Mouse (Mus musculus) ES-E14 (cell line): ENCODE data around the gene Dapp1. TPM values are rescaled to one million over a fixed set of nuclear protein-coding genes. Genes with fewer than 3 reads are reported as not detected.

Experiments
- DNase-seq: peaks from one replicate; pipeline ENCODE4 v3.0.0-alpha.2; 2013; ENCODE audit warnings: low read depth, low spot score
- H3K27ac ChIP-seq: 2 replicates; pipeline ENCODE4 v1.5.1; 2012; ENCODE audit warnings: low read depth, mild to moderate bottlenecking, low read length, moderate library complexity, mixed read lengths; ENCODE audit not compliant: poor library complexity, insufficient read depth, severe bottlenecking
- H3K36me3 ChIP-seq: 2 replicates; pipeline ENCODE4 v1.6.1; 2012; ENCODE audit warnings: mild to moderate bottlenecking, low read length, moderate library complexity, mixed read lengths; ENCODE audit not compliant: control insufficient read depth, poor library complexity, insufficient read depth, severe bottlenecking
- H3K4me1 ChIP-seq, 2 experiments: fragments of 150-350 bp in 1 of 2; sonication (generic) in 1 of 2; 2 replicates each; pipeline ENCODE4 v1.6.1; 2012; ENCODE audit warnings: low read length in 2 of 2, mild to moderate bottlenecking in 1 of 2, mixed read lengths in 1 of 2; ENCODE audit not compliant: control insufficient read depth in 2 of 2, insufficient read depth in 2 of 2, poor library complexity in 1 of 2
- H3K4me3 ChIP-seq, 2 experiments: fragments of 150-350 bp in 1 of 2; sonication (generic) in 1 of 2; 2 replicates each; pipeline ENCODE4 v1.5.1; 2012; ENCODE audit warnings: low read length in 2 of 2, low read depth in 1 of 2, mild to moderate bottlenecking in 1 of 2, mixed read lengths in 1 of 2; ENCODE audit not compliant: insufficient read depth in 1 of 2, poor library complexity in 1 of 2, severe bottlenecking in 1 of 2
- H3K9ac ChIP-seq: 2 replicates; pipeline ENCODE4 v1.6.1; 2012; ENCODE audit warnings: low read depth, mild to moderate bottlenecking, low read length, mixed read lengths; ENCODE audit not compliant: poor library complexity, insufficient read depth, severe bottlenecking
- H3K9me3 ChIP-seq: fragments of 150-350 bp; sonication (generic); 2 replicates; pipeline ENCODE4 v1.6.1; 2012; ENCODE audit warnings: low read depth, mild to moderate bottlenecking, low read length; ENCODE audit not compliant: control insufficient read depth, insufficient read depth
- CHD2 ChIP-seq: IDR thresholded peaks from 2 replicates; pipeline ENCODE4 v1.6.1; 2014; ENCODE audit warnings: mild to moderate bottlenecking, low read depth, low read length, inconsistent platforms
- HCFC1 ChIP-seq: IDR thresholded peaks from 2 replicates; pipeline ENCODE4 v1.6.1; 2012; ENCODE audit warnings: low read length, inconsistent platforms, borderline replicate concordance; ENCODE audit not compliant: insufficient read depth
- MAFK ChIP-seq: IDR thresholded peaks from 2 replicates; pipeline ENCODE4 v1.6.1; 2014; ENCODE audit warnings: mild to moderate bottlenecking, low read depth, low read length, inconsistent platforms; ENCODE audit not compliant: insufficient read depth
- ZC3H11A ChIP-seq: IDR thresholded peaks from 2 replicates; pipeline ENCODE4 v1.6.1; 2012; ENCODE audit warnings: low read depth, mild to moderate bottlenecking, inconsistent platforms, low read length, borderline replicate concordance
- ZNF384 ChIP-seq: IDR thresholded peaks from 2 replicates; pipeline ENCODE4 v1.6.1; 2012; ENCODE audit warnings: low read depth, low read length, inconsistent platforms
- in situ Hi-C, 2 experiments: fragments of 600-800 bp; cut with MboI; formaldehyde crosslinking; loops; one replicate each; pipeline ENCODE4 v1.15.1; 2025; ENCODE audit warnings: low sequenced_read_pairs in 2 of 2, inconsistent platforms in 1 of 2; ENCODE audit not compliant: unreplicated experiment in 2 of 2
- total RNA-seq: library from RNA; depleted of rRNA; stranded (reverse); fragments of 300-350 nt; gene quantifications from 2 replicates; pipeline ENCODE4 v1.2.3, GENCODE M21; 2012

The Dapp1 gene
- total RNA-seq, 1 experiment: 6.8 TPM

- in situ Hi-C loops: no loop called here
- no peaks in the 10 kb centered on the region for H3K36me3 ChIP-seq
Measured at GRCm38 (mm10) chr3:137972989-137973388, 8.4 kb downstream of the Dapp1 start.

GRCm38 (mm10) chr3:137972224-137972623 is 9.1 kb downstream of the Dapp1 start:
- Histone ChIP-seq H3K4me1 (peaks cover 5 to 20% of the 10 kb centered on the region in 2 experiments; a peak in 3 of 4 replicates), H3K9ac (no peak overlapping the region), H3K4me3 (no peak overlapping the region), H3K9me3 (no peaks in the 10 kb centered on the region), H3K27ac (no peak overlapping the region), H3K36me3 (no peaks in the 10 kb centered on the region)
- TF ChIP-seq MAFK: no peak
- TF ChIP-seq ZNF384: no peak
- TF ChIP-seq HCFC1: no peak
- TF ChIP-seq ZC3H11A: no peak
- no peak for TF ChIP-seq CHD2
- DNase-seq: no peak
- in situ Hi-C loops: no loop called here

More at GRCm38 (mm10) chr3:137972989-137973388, 8.4 kb downstream of the Dapp1 start:
- Histone ChIP-seq H3K27ac (no peak overlapping the region), H3K9me3 (no peaks in the 10 kb centered on the region), H3K9ac (no peak overlapping the region), H3K4me1 (peaks cover 9 to 20% of the 10 kb centered on the region in 2 experiments; a peak in 3 of 4 replicates), H3K4me3 (no peak overlapping the region)
- TF ChIP-seq ZC3H11A (no peak), CHD2 (no peak), MAFK (no peak), ZNF384 (no peak), HCFC1 (no peak)
- no peak for DNase-seq

GRCm38 (mm10) chr3:137969951-137970350 is 11.4 kb downstream of the Dapp1 start:
- in situ Hi-C loops: no loop called here
- H3K27ac ChIP-seq: no peak overlapping the region
- no peak for DNase-seq
- TF ChIP-seq HCFC1 (peak; percentile 73; the same call in 1 of the 2 replicates), ZC3H11A (no peak)
- no peaks in the 10 kb centered on the region for H3K9me3 ChIP-seq
- H3K36me3 ChIP-seq: no peaks in the 10 kb centered on the region
- H3K4me3 ChIP-seq: peak overlapping the region; percentile 35 to 58; a peak in 3 of 4 replicates
- H3K4me1 ChIP-seq: peaks cover 2 to 9% of the 10 kb centered on the region in 2 experiments; a peak in 2 of 4 replicates
- peak overlapping the region; percentile 65; the same call in 1 of the 2 replicates for H3K9ac ChIP-seq

- no peak overlapping the region for H3K4me3 ChIP-seq
- no peak for DNase-seq
- peaks cover 2 to 9% of the 10 kb centered on the region in 2 experiments; a peak in 2 of 4 replicates for H3K4me1 ChIP-seq
- no peak overlapping the region for H3K27ac ChIP-seq
- H3K9ac ChIP-seq: no peak overlapping the region
- no peaks in the 10 kb centered on the region for H3K36me3 ChIP-seq
- in situ Hi-C loops: no loop called here
- no peaks in the 10 kb centered on the region for H3K9me3 ChIP-seq
- TF ChIP-seq ZC3H11A (no peak), HCFC1 (no peak), CHD2 (no peak), MAFK (no peak), ZNF384 (no peak)
Measured at GRCm38 (mm10) chr3:137968820-137969486, 12.4 kb downstream of the Dapp1 start.
